Mouse (Mus musculus): Measurements from ENCODE around the gene Kalrn. TPM values are rescaled to one million over a fixed set of nuclear protein-coding genes. Genes with fewer than 3 reads are reported as not detected.

Gene Kalrn
- polyA plus RNA-seq (2017; shearing (Covaris generic)): 0.15 TPM

DNA sequence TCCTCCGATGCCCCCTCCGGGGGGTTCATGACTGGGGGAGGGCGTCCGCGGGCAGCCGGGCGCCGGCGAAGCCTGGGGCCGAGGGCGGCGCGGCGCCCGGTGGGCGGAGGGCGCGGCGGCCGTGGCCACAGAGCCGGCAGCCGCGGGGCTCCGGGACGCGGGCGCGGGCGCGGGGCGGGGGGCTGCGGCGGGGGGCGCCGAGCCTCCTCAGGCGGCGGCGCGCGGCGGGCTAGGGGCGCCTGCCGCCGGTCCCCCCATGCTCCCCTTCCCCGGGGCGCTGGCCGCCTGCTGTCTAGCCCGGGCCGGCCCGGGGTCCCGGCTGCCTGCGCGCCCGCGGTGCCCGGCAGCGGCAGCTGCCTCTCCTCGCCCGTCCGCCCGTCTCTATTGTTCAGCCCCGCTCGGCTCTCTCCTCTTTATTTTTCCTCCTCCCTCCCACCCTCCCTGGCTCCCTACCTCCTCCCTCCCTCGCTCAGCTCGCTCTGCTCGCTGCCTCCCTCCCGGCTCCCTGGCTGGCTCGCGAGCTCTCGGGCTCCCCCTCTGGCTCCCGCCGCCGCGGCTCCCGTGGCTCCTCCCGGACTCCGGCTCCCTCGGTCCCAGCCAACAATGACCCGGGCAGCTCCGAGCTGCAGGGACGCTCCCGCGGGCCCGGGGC lies at the start of gene Kalrn:
Kalrn (minus strand) TSS at position 382 of the 652 bp plus-strand sequence.

GRCm38 (mm10) chr16:33966538-33967282 lies 606.6 kb downstream of the Kalrn start, which contains the start of gene Umps:
TSS of gene Umps (minus strand) at chr16:33967038.

Other genes starting within 250 kb of the Kalrn start
- gene Ropn1, start 76.4 kb upstream of the Kalrn start, polyA plus RNA-seq (2017; shearing (Covaris generic)): not detected
- 2.1 TPM for gene Ccdc14, start 117.1 kb upstream of the Kalrn start, polyA plus RNA-seq (2017; shearing (Covaris generic))
- gene Mylk, start 171.7 kb upstream of the Kalrn start, polyA plus RNA-seq (2017; shearing (Covaris generic)): not detected

Measured in naive thymus-derived CD4-positive, alpha-beta T cell, adult 5 months (primary cell).